In the genomic region with DNA sequence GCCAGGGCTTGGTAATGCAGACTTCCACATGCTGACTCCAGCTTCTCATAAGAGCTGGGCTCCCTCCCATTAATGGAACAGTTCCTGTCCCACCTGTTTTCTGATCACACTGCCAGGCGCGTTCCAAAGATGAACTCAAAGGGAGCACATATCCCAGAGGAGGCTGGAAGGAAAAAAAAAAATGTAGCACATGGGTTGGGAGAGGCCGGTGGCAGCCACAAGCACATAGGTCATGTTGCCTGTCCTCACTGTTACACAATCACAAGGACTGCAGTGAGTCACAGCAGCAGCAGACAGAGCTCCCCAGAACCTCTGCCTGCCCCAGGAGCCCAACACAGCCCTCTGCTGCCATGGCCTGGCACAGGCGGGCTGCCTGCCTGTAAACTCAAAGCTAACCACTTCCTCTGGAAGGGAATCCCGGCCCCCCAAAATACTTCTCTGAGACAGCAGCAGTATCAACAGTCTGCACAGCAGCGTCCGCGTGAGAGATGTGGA, we compare ENCODE assay signal across 8 mouse cellular contexts.
DNase-seq lines count a peak whose midpoint lies in the region; ATAC-seq and TF ChIP-seq lines count a peak whose summit lies in the region.

No protein-coding gene starts in this region.

- H3K4me2 ChIP-seq in liver, postnatal 0 days (ENCODE audit: low read depth, low read length), result no peak overlapping the region
- no peak overlapping the region for H3K4me2 ChIP-seq in stomach, embryonic 14.5 days (replicated peaks; ENCODE audit: low read depth, low read length)
- no peak overlapping the region for H3K4me2 ChIP-seq in kidney, embryonic 16.5 days (replicated peaks; ENCODE audit: low read depth, low read length)
- no peak overlapping the region for H3K4me2 ChIP-seq in neural tube, embryonic 15.5 days

- in situ Hi-C loops in ES-E14 (cut with MboI; ENCODE audit: low sequenced_read_pairs in 2 of 2, unreplicated experiment in 2 of 2), result no loop called here

- peaks cover 3 to 5% of the 10 kb centered on the region in 2 experiments; a peak in 2 of 4 replicates for H3K4me1 ChIP-seq in ES-E14 (ENCODE audit: control insufficient read depth in 2 of 2, insufficient read depth in 2 of 2, low read length in 2 of 2, poor library complexity in 1 of 2)
- H3K4me1 ChIP-seq in liver, postnatal 0 days (ENCODE audit: insufficient read depth), result peaks cover 13% of the 10 kb centered on the region
- H3K4me1 ChIP-seq in stomach, embryonic 14.5 days (ENCODE audit: control insufficient read depth, insufficient read depth, low read length), result peaks cover 7% of the 10 kb centered on the region; the same call in 1 of the 2 replicates
- 0 out of 2 replicates have a peak, but pooled peaks cover 12% of the 10 kb centered on the region for H3K4me1 ChIP-seq in kidney, embryonic 16.5 days (ENCODE audit: insufficient read depth, low read length)
- H3K4me1 ChIP-seq in neural tube, embryonic 15.5 days, result no peaks in the 10 kb centered on the region

- H3K9me3 ChIP-seq in ES-E14 (ENCODE audit: control insufficient read depth, insufficient read depth, low read depth, low read length), result no peaks in the 10 kb centered on the region
- no peaks in the 10 kb centered on the region for H3K9me3 ChIP-seq in liver, postnatal 0 days (ENCODE audit: low read length)
- no peaks in the 10 kb centered on the region for H3K9me3 ChIP-seq in stomach, embryonic 14.5 days (ENCODE audit: control insufficient read depth, low read depth, low read length)
- no peaks in the 10 kb centered on the region for H3K9me3 ChIP-seq in kidney, embryonic 16.5 days (ENCODE audit: low read length)
- no peaks in the 10 kb centered on the region for H3K9me3 ChIP-seq in neural tube, embryonic 15.5 days (replicated peaks)

- WGBS in liver, postnatal 0 days (ENCODE audit: insufficient replicate concordance), result 37% methylated on average over 8 of the region's 8 CpGs
- 58% methylated on average over 8 of the region's 8 CpGs for WGBS in stomach, embryonic 14.5 days
- WGBS in kidney, embryonic 16.5 days, result 75% methylated on average over 8 of the region's 8 CpGs
- 87% methylated on average over 8 of the region's 8 CpGs for WGBS in neural tube, embryonic 15.5 days

- DNase-seq in ES-E14 (ENCODE audit: low read depth, low spot score), result no peak
- DNase-seq in adrenal gland, postnatal 10 days, result peak; percentile 83
- peak; percentile 71 for DNase-seq in heart, adult 9 months (ENCODE audit: low spot score in 2 of 2)
- DNase-seq in liver, postnatal 0 days, result peak; percentile 55
- DNase-seq in neural tube, embryonic 10.5 days (ENCODE audit: extremely low spot score, low spot score), result no peak

- peak overlapping the region; percentile 37; the same call in 1 of the 2 replicates for H3K9ac ChIP-seq in ES-E14 (ENCODE audit: insufficient read depth, low read depth, low read length, poor library complexity, severe bottlenecking)
- H3K9ac ChIP-seq in liver, postnatal 0 days (replicated peaks), result no peak overlapping the region
- no peak overlapping the region; the same call in 1 of the 2 replicates for H3K9ac ChIP-seq in stomach, embryonic 14.5 days (replicated peaks; ENCODE audit: low read depth, low read length)
- H3K9ac ChIP-seq in kidney, embryonic 16.5 days (replicated peaks; ENCODE audit: low read length), result no peak overlapping the region
- no peak overlapping the region for H3K9ac ChIP-seq in neural tube, embryonic 15.5 days (replicated peaks)

- TF ChIP-seq CTCF in liver, postnatal 0 days (IDR thresholded peaks at IDR 0.05; ENCODE audit: low read depth), result peak; percentile 57

- H3K27me3 ChIP-seq in liver, postnatal 0 days (ENCODE audit: insufficient read depth, low read length), result no peaks in the 10 kb centered on the region
- no peaks in the 10 kb centered on the region for H3K27me3 ChIP-seq in stomach, embryonic 14.5 days (ENCODE audit: control insufficient read depth, insufficient read depth, low read length)
- H3K27me3 ChIP-seq in kidney, embryonic 16.5 days (ENCODE audit: insufficient read depth, low read length), result no peaks in the 10 kb centered on the region
- H3K27me3 ChIP-seq in neural tube, embryonic 15.5 days (replicated peaks), result no peaks in the 10 kb centered on the region

- H3K36me3 ChIP-seq in ES-E14 (ENCODE audit: control insufficient read depth, insufficient read depth, low read length, poor library complexity, severe bottlenecking), result no peaks in the 10 kb centered on the region
- H3K36me3 ChIP-seq in liver, postnatal 0 days (replicated peaks; ENCODE audit: insufficient read depth, low read length), result no peaks in the 10 kb centered on the region
- H3K36me3 ChIP-seq in stomach, embryonic 14.5 days (ENCODE audit: control insufficient read depth, insufficient read depth, low read length), result no peaks in the 10 kb centered on the region
- H3K36me3 ChIP-seq in kidney, embryonic 16.5 days (ENCODE audit: insufficient read depth, low read length), result no peaks in the 10 kb centered on the region
- no peaks in the 10 kb centered on the region for H3K36me3 ChIP-seq in neural tube, embryonic 15.5 days

- no peak for TF ChIP-seq EP300 in liver, postnatal 0 days (IDR thresholded peaks at IDR 0.05; ENCODE audit: low read depth)

- ATAC-seq in liver, postnatal 0 days, result peak; percentile 98
- ATAC-seq in stomach, embryonic 14.5 days (ENCODE audit: insufficient number of reproducible peaks, insufficient read depth, low FRiP score, low read depth), result peak; percentile 33; the same call in 1 of the 2 replicates
- ATAC-seq in kidney, embryonic 16.5 days (ENCODE audit: low FRiP score, low TSS enrichment), result no peak
- ATAC-seq in neural tube, embryonic 15.5 days (ENCODE audit: low FRiP score), result no peak

- H3K27ac ChIP-seq in ES-E14 (ENCODE audit: insufficient read depth, low read depth, low read length, poor library complexity, severe bottlenecking), result no peak overlapping the region
- H3K27ac ChIP-seq in liver, postnatal 0 days (ENCODE audit: low read depth), result peak overlapping the region; percentile 11; the same call in 1 of the 2 replicates
- H3K27ac ChIP-seq in stomach, embryonic 14.5 days (ENCODE audit: low read length), result no peak overlapping the region
- no peak overlapping the region for H3K27ac ChIP-seq in kidney, embryonic 16.5 days (ENCODE audit: low read length)
- H3K27ac ChIP-seq in neural tube, embryonic 15.5 days (replicated peaks), result no peak overlapping the region

- 0 out of 4 replicates have a peak overlapping the region, but pooled peaks of 1 of the 2 experiments have one; percentile 1 for H3K4me3 ChIP-seq in ES-E14 (ENCODE audit: insufficient read depth in 1 of 2, low read depth in 1 of 2, low read length in 2 of 2, poor library complexity in 1 of 2, severe bottlenecking in 1 of 2)
- H3K4me3 ChIP-seq in liver, postnatal 0 days (ENCODE audit: low read depth, low read length), result no peak overlapping the region
- H3K4me3 ChIP-seq in stomach, embryonic 14.5 days (ENCODE audit: low read depth, low read length), result no peak overlapping the region
- no peak overlapping the region for H3K4me3 ChIP-seq in kidney, embryonic 16.5 days (ENCODE audit: low read length)
- no peak overlapping the region for H3K4me3 ChIP-seq in neural tube, embryonic 15.5 days (replicated peaks)

TF ChIP-seq in ES-E14, 5 proteins besides CTCF, POLR2A, EP300 and RAD21:
- TF ChIP-seq CHD2 (IDR thresholded peaks at IDR 0.05; ENCODE audit: low read depth, low read length) (no peak), MAFK (IDR thresholded peaks at IDR 0.05; ENCODE audit: insufficient read depth, low read depth, low read length) (no peak), ZC3H11A (IDR thresholded peaks at IDR 0.05; ENCODE audit: borderline replicate concordance, low read depth, low read length) (no peak), HCFC1 (IDR thresholded peaks at IDR 0.05; ENCODE audit: borderline replicate concordance, insufficient read depth, low read length) (no peak), ZNF384 (IDR thresholded peaks at IDR 0.05; ENCODE audit: low read depth, low read length) (no peak)

Comparison
In these comparisons a context has a peak if more than half of its experiments do, and no peak if none do; other contexts are left out.
1. DNase-seq: peak in adrenal gland, postnatal 10 days (single experiment), heart, adult 9 months (2 of 2) and liver, postnatal 0 days (single experiment); none in ES-E14 (single experiment) and neural tube, embryonic 10.5 days (single experiment).
2. ATAC-seq: peak in liver, postnatal 0 days (single experiment) and stomach, embryonic 14.5 days (single experiment); none in kidney, embryonic 16.5 days (single experiment) and neural tube, embryonic 15.5 days (single experiment).